Mouse (Mus musculus) A20 (cell line): Measurements from ENCODE around the gene Pbx3.

Experiments used
- DNase-seq: peaks from one replicate; pipeline ENCODE4 v3.0.0-alpha.2; 2011; ENCODE audit warnings: low read depth, low spot score

Pbx3 gene

GRCm38 (mm10) chr2:34372305-34373301, at the start of gene Pbx3:
Gene Pbx3, minus strand, starts transcription at chr2:34373142.
- DNase-seq, result peak; percentile 95

- no peak for DNase-seq
These were observed 47.3 kb upstream of the Pbx3 start for GRCm38 (mm10) chr2:34420256-34420655.

DNA sequence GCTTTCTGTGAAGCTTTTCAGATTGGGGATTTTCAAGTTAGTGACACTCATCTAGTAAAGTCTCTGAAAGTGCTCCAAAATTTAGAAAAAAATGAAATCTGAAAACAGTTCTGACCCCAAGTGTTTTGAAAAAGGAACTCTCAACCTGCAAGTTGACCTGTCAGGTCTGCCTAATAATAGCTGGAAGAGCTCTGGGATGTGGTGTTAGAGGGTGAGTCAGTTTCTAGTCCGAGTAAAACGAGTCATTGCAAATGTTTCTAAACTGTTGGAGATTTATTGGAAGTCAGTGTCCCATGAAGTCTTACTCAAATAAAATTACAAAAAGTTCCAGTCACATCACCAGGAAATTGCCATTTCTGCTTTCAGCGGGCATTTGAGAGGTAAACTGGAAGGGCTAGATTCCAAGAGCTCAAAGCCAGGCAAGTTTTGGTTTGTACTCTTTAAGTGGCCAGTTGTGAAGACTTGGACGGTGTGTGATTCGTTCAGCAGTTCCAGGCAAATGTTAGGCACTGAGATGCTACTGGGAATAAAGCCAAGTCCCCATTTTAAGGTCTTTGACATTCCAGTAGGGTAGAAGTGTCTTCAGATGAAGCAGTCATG, 36.9 kb upstream of the Pbx3 start:
- DNase-seq, result no peak

DNA sequence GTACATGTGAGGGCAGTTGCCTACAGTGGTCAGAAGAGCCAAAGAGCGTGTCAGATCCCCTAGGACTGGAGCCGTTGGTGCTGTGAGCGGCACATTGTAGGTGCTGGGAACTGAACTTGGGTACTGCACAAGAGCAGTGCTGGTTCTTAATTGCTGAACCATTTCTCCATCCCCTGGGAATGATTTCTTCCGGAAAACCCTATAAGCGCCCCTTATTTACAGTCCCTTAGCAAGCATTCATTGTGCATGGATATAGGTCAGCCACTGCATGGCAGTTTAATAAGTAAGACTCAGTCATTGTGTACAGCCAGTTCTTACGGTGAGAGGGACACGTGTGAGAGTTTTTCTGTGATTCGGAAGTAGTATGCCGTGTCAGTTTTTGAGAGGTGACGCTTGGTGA, 35.4 kb upstream of the Pbx3 start:
- peak; percentile 27 for DNase-seq

- peak; percentile 67 for DNase-seq
These were observed 34.7 kb upstream of the Pbx3 start for GRCm38 (mm10) chr2:34407596-34407995.

- DNase-seq, result peak; percentile 98
These were observed 33.9 kb upstream of the Pbx3 start, which contains the start of gene Mapkap1 for GRCm38 (mm10) chr2:34406601-34407464. Gene Mapkap1, plus strand, starts transcription at chr2:34406771.

GRCm38 (mm10) chr2:34399535-34399934, 26.6 kb upstream of the Pbx3 start:
- no peak for DNase-seq

- no peak for DNase-seq
These were observed 6.0 kb upstream of the Pbx3 start for GRCm38 (mm10) chr2:34378930-34379329.

- DNase-seq, result no peak
These were observed 1.4 kb upstream of the Pbx3 start for GRCm38 (mm10) chr2:34374349-34374748.

DNA sequence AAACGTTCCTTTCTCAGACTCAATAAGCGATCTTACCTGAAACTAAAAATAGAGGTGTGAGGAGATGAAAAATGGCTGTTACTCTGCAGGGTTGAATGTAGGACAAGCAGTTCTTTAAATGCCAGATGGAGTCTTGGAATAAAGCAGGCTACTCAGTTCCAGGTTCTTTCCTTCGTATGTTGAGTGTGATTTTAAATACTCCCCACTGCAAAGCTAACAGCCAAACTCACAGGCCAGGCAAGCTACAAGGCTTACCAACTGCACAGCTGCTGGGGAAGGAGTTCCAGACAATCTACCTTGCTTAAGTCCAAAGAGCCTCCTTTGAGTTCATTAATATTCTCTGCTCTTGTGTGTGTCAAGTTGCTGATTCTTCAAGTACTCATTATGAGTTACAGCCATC, 944 bp upstream of the Pbx3 start:
- DNase-seq, result no peak

DNA sequence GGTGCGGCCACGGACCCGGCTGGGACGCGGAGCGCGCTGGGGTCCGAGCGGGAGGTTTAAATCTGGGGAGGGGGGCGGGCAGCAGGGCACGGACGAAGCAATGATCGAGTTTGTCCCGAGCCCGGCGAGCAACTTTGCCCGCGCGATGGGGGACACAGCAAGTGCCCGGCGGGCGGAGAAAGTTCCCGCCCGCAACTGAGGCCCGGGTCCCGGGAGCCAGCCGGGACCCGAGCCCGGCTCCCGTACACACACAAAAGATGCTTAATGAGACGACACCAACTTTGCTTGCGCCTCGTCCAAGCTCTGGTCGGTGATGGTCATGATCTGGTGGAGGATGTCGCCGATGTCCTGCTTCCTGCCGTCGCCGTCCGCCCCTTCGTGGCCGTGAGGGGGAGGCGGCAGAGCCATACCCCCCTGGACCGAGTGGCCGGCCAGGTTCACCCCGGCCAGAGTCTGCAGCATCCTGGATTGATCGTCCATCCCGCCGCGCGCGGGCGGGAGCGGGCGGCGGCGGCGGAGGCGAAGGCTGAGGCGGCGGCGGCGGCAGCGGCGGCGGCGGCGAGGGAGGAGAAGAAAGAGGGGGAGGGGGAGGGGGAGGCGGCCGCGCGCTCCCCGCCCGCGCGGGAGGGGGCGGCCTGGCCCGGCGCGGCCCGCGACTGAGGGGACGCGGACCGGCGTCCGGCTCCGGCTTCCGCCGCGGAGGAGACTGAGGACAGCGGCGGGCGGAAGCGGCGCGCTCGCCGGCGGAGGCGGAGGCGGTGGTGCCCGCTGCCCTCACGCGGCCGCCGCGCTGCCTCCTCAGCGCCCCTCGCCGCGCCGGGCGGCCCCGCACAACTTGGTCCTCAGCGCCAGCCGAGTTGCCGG, 1.3 kb downstream of the Pbx3 start:
- peak; percentile 70 for DNase-seq

DNA sequence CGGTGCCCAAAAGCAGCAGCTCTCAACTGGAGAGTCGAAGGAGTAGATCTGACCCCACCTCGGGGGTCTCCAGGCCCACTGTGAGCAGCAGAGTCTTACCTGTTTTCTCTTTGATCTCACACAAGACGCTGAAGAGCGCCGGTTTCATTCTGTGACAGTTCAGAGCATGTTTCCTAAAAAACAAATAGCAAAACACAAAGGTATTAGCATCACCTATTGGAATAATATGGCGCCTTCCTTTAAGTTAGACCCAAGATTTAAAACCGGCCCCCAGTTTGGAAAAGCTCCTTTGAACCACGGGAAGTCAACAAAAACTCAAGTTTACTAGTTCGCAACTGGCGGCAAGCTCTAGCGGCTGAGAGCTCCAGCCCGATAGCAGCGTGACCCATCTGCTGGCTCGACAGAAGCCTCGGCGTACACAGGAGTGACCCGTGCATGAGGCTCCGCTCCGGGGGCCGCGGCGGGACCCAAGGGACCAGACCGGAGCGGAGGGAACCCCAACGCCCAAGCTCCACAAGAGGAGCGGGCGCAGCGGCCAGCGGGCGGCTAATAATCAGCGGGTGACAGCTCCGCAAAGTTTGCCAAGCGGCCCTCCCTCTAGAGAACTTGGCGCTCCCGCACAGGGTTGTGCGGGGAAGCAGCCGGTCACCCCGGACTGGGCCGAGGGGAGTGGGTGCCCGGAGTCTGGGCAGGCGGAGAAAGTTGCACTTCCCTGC, 2.1 kb downstream of the Pbx3 start:
- peak; percentile 50 for DNase-seq

- DNase-seq, result no peak
These were observed 2.6 kb downstream of the Pbx3 start for GRCm38 (mm10) chr2:34370349-34370724.

DNA sequence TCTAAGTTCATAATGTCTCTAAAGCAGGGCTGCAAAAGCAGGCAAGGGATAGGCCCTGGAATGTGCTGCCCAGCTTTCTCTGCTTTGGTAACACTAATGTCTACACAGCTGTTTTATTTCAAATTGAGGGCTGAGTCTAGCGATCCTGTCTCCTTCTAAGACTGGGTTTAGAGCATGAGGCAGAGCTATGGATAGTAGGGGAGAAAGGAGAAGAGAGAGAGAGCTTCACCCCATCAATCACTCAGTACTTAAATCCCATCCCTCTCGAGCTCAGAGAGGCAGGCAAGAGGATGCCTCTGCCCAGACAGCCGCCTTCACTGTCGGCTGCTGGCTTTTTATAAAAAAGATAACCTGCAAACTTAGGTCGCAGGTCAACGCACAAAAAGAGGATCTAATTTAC, 4.5 kb downstream of the Pbx3 start:
- DNase-seq, result no peak

GRCm38 (mm10) chr2:34367024-34367423, 5.9 kb downstream of the Pbx3 start:
- no peak for DNase-seq

- DNase-seq, result peak; percentile 56
These were observed 9.3 kb downstream of the Pbx3 start for GRCm38 (mm10) chr2:34363678-34364077.

DNA sequence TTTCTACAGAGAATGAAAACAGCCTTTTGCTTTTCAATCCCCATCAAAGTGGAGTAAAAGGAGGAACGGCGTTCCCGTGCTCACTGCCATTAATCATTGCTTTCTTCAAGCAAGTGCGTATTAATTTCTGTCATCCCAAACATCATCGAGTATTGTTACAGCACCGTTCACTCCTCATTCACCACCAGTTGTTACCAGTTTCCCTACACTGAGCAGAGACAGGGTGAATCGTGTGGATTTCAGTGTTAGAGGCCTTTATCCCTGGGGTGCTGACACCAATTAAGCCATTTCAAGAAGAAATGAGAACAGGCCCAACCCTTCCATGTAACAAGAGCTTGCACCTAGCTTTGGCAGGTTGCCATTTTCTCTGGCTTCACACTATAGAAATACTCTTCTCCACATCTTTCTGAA, 17.1 kb downstream of the Pbx3 start:
- no peak for DNase-seq

DNA sequence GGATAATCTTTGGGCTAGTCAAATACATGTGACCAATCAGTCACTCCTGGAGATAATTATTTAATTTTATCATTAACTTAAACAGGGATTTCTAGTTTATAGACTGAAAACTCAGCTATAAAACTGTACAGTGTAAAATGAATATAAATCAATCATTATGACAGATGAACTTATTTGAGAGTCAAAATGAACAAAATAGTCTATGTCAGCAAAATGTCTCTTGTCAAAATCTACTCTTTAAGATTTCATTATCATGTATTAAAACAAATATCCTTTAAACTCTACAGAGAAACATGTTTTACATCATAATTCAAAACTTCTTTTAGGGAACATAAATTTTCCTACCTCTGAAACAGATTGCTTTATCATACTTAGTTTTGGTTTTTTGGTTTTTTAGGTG, 20.9 kb downstream of the Pbx3 start:
- DNase-seq, result no peak

GRCm38 (mm10) chr2:34347096-34347495, 25.8 kb downstream of the Pbx3 start:
- DNase-seq, result no peak

- DNase-seq, result no peak
These were observed 74.3 kb downstream of the Pbx3 start for GRCm38 (mm10) chr2:34298664-34299063.
